Mouse (Mus musculus) thymus, postnatal 25 days (tissue): ENCODE measurements around the gene Zfp949.
A peak's percentile ranks its signal among the peaks of the same experiment; 100 is the strongest.

Experiments used
- DNase-seq: peaks from one replicate; pipeline ENCODE4 v3.0.0; 2022

Zfp949 gene

GRCm38 (mm10) chr9:88547851-88548613, at the start of gene Zfp949:
Gene Zfp949 (plus strand): TSS chr9:88548020.
- DNase-seq, result peak; percentile 75

- no peak for DNase-seq
These were observed 47.7 kb upstream of the Zfp949 start for GRCm38 (mm10) chr9:88500112-88500511.

- no peak for DNase-seq
These were observed 46.0 kb upstream of the Zfp949 start for GRCm38 (mm10) chr9:88501846-88502245.

- no peak for DNase-seq
These were observed 32.3 kb upstream of the Zfp949 start for GRCm38 (mm10) chr9:88515546-88515945.

GRCm38 (mm10) chr9:88516361-88516995, 31.3 kb upstream of the Zfp949 start:
- peak; percentile 11 for DNase-seq

- no peak for DNase-seq
These were observed 28.3 kb upstream of the Zfp949 start for GRCm38 (mm10) chr9:88519390-88520121.

- DNase-seq, result no peak
These were observed 27.5 kb upstream of the Zfp949 start for GRCm38 (mm10) chr9:88520122-88520848.

- DNase-seq, result no peak
These were observed 26.9 kb upstream of the Zfp949 start for GRCm38 (mm10) chr9:88520849-88521483.

GRCm38 (mm10) chr9:88521961-88522568, 25.8 kb upstream of the Zfp949 start:
- no peak for DNase-seq

GRCm38 (mm10) chr9:88522569-88523334, 25.1 kb upstream of the Zfp949 start:
- peak; percentile 97 for DNase-seq

- DNase-seq, result no peak
These were observed 24.5 kb upstream of the Zfp949 start for GRCm38 (mm10) chr9:88523335-88523668.

- DNase-seq, result no peak
These were observed 23.5 kb upstream of the Zfp949 start for GRCm38 (mm10) chr9:88524367-88524766.

GRCm38 (mm10) chr9:88524796-88525195, 23.0 kb upstream of the Zfp949 start:
- DNase-seq, result no peak

- DNase-seq, result no peak
These were observed 22.5 kb upstream of the Zfp949 start for GRCm38 (mm10) chr9:88525341-88525740.

GRCm38 (mm10) chr9:88527956-88528355, 19.9 kb upstream of the Zfp949 start:
- DNase-seq, result no peak

GRCm38 (mm10) chr9:88528736-88529135, 19.1 kb upstream of the Zfp949 start:
- no peak for DNase-seq

- DNase-seq, result no peak
These were observed 18.2 kb upstream of the Zfp949 start for GRCm38 (mm10) chr9:88529571-88529970.

GRCm38 (mm10) chr9:88529979-88530580, 17.7 kb upstream of the Zfp949 start:
- no peak for DNase-seq

GRCm38 (mm10) chr9:88534093-88534492, 13.7 kb upstream of the Zfp949 start:
- DNase-seq, result no peak

- DNase-seq, result no peak
These were observed 8.1 kb upstream of the Zfp949 start for GRCm38 (mm10) chr9:88539546-88540224.
